Mouse (Mus musculus): Measurements from ENCODE around the gene Actc1. TPM values are rescaled to one million over a fixed set of nuclear protein-coding genes. Genes with fewer than 3 reads are reported as not detected.

Actc1 gene
- polyA plus RNA-seq (2014; fragmentation: Illumina TruSeq; extraction: RNeasy Lipid Tissue Mini Kit (QIAGEN cat#74804); ENCODE audit: low read depth, low replicate concordance) = not detected

DNA sequence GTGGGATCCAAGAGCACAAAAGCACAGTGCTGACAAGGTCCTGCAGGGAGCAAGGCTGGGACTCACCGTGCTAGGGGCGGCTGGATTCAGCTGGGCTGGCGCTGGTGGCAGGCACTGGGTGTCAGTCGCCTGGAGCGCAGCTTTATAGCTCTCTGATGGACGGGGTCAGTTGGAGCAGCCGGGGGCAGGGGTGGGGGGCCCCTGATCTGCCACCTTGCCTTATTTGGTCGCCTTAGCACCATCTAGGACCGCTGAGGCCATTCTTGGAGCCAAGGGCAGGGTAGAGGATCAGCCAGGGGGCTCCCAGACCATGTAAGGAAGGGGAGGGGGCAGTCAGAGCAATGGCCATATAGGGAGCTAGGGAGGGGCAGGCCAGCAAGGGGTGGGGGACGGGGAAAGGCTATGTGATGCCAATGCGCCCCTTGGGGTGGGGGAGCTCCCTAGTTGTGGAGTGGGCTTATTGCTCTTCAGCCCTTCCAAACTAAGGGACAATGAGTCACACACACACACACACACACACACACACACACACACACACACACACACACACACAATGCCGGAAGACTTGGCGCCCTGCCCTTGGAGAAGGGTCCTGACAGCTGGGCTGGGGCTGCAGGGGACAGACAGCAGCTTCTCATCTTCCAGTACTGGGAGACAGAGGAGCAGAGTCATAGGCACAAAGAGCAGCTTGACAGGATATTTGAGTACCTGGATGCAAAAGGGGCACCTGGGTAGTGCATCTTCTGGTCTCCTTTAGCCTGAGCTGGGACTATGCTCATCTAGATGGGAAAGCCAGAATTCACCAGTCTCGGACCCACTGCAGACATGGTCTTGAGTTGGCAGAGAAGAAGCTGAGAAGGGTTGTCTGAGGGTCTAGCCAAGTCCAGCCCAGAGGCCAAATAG lies at the start of gene Actc1:
Gene Actc1, minus strand, starts transcription at position 853 of the 903 bp plus-strand sequence.

DNA sequence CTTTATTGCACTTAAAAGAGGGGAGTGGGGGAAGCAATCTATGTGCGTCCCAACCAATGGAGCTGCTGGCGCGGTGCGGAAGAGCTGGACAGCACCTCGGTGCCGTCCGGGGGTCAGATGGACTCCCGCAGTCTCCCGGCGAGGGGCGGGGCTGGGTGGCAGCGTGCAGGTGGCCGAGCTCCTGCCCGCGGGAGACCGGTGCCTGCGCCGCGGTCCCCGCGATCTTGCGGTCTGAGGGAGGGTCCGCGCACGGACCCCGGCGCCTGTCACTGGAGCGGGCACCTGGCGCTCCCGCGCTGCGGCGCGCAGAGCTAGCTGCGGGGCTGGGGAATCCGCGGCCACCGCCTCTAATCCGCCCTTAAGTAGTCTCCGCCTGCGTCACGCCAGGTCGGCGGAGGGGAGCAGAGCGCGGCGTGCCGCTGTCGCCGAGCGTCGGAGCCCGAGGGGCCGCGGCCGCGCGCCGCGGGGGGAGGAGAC lies 40.0 kb downstream of the Actc1 start, which contains the start of gene Gjd2:
Gene Gjd2, minus strand, starts transcription at position 325 of the 477 bp plus-strand sequence.

Other genes starting within 250 kb of the Actc1 start
- gene Scg5, start 224.4 kb downstream of the Actc1 start, polyA plus RNA-seq (2014; fragmentation: Illumina TruSeq; extraction: RNeasy Lipid Tissue Mini Kit (QIAGEN cat#74804); ENCODE audit: low read depth, low replicate concordance) = not detected
- 1.2 TPM for gene Arhgap11a, start 204.9 kb downstream of the Actc1 start, polyA plus RNA-seq (2014; fragmentation: Illumina TruSeq; extraction: RNeasy Lipid Tissue Mini Kit (QIAGEN cat#74804); ENCODE audit: low read depth, low replicate concordance)
- gene Gjd2, start 39.9 kb downstream of the Actc1 start, polyA plus RNA-seq (2014; fragmentation: Illumina TruSeq; extraction: RNeasy Lipid Tissue Mini Kit (QIAGEN cat#74804); ENCODE audit: low read depth, low replicate concordance) = not detected
- 9.2 TPM for gene Aqr, start 133.5 kb upstream of the Actc1 start, polyA plus RNA-seq (2014; fragmentation: Illumina TruSeq; extraction: RNeasy Lipid Tissue Mini Kit (QIAGEN cat#74804); ENCODE audit: low read depth, low replicate concordance)
- 11.2 TPM for gene Zfp770, start 147.9 kb upstream of the Actc1 start, polyA plus RNA-seq (2014; fragmentation: Illumina TruSeq; extraction: RNeasy Lipid Tissue Mini Kit (QIAGEN cat#74804); ENCODE audit: low read depth, low replicate concordance)